Mouse (Mus musculus) MEL (cell line): ENCODE measurements around the gene Pqlc2.

Experiments used
- CTCF ChIP-seq, 3 experiments: IDR thresholded peaks in 2 of 3; conservative IDR thresholded peaks in 1 of 3; 2 replicates each; pipeline ENCODE4 v1.5.1; 2011 to 2012; ENCODE audit warnings: low read length in 3 of 3, low read depth in 2 of 3, mild to moderate bottlenecking in 2 of 3, improper control_type of control experiment in 1 of 3, inconsistent platforms in 1 of 3, mixed read lengths in 1 of 3, moderate library complexity in 1 of 3; ENCODE audit not compliant: control insufficient read depth in 1 of 3, insufficient read depth in 1 of 3, poor library complexity in 1 of 3, severe bottlenecking in 1 of 3
- E2F4 ChIP-seq: IDR thresholded peaks from 2 replicates; pipeline ENCODE4 v1.6.1; 2011; ENCODE audit warnings: low read depth, low read length, improper control_type of control experiment, borderline replicate concordance
- EP300 ChIP-seq, 2 experiments: IDR thresholded peaks; 2 replicates each; pipeline ENCODE4 v1.6.1; 2011; ENCODE audit warnings: improper control_type of control experiment in 2 of 2, low read length in 2 of 2, low read depth in 1 of 2, mild to moderate bottlenecking in 1 of 2
- GATA1 ChIP-seq: IDR thresholded peaks from 2 replicates; pipeline ENCODE4 v1.6.1; 2011; ENCODE audit warnings: low read depth, low read length, improper control_type of control experiment
- HCFC1 ChIP-seq: IDR thresholded peaks from 2 replicates; pipeline ENCODE4 v1.6.1; 2012; ENCODE audit warnings: low read depth, mild to moderate bottlenecking, inconsistent platforms, low read length, improper control_type of control experiment, moderate library complexity
- MAX ChIP-seq: IDR thresholded peaks from 2 replicates; pipeline ENCODE4 v1.6.1; 2011; ENCODE audit warnings: low read length, improper control_type of control experiment
- MYC ChIP-seq: IDR thresholded peaks from 2 replicates; pipeline ENCODE4 v1.6.1; 2011; ENCODE audit warnings: low read depth, mild to moderate bottlenecking, low read length, improper control_type of control experiment, moderate library complexity
- NRF1 ChIP-seq: IDR thresholded peaks from 2 replicates; pipeline ENCODE4 v1.6.1; 2014; ENCODE audit warnings: low read depth, mild to moderate bottlenecking, inconsistent platforms, low read length, improper control_type of control experiment, moderate library complexity; ENCODE audit not compliant: poor library complexity, insufficient read depth, severe bottlenecking
- POLR2A ChIP-seq, 2 experiments: IDR thresholded peaks; 2 replicates each; pipeline ENCODE4 v1.6.1; 2011 to 2012; ENCODE audit warnings: low read length in 2 of 2, mild to moderate bottlenecking in 2 of 2, control low read depth in 1 of 2, improper control_type of control experiment in 1 of 2, low read depth in 1 of 2, moderate library complexity in 1 of 2; ENCODE audit not compliant: control insufficient read depth in 1 of 2, insufficient read depth in 1 of 2, poor library complexity in 1 of 2
- SIN3A ChIP-seq: IDR thresholded peaks from 2 replicates; pipeline ENCODE4 v1.6.1; 2012; ENCODE audit warnings: low read length, improper control_type of control experiment, inconsistent platforms
- UBTF ChIP-seq: IDR thresholded peaks from 2 replicates; pipeline ENCODE4 v1.6.1; 2012; ENCODE audit warnings: low read depth, mild to moderate bottlenecking, inconsistent platforms, low read length, improper control_type of control experiment, moderate library complexity, borderline replicate concordance; ENCODE audit not compliant: insufficient read depth
- ZKSCAN1 ChIP-seq: IDR thresholded peaks from 2 replicates; pipeline ENCODE4 v1.6.1; 2012; ENCODE audit warnings: low read depth, mild to moderate bottlenecking, inconsistent platforms, low read length, improper control_type of control experiment, moderate library complexity
- ZNF384 ChIP-seq: IDR thresholded peaks from 2 replicates; pipeline ENCODE4 v1.6.1; 2012; ENCODE audit warnings: low read depth, mild to moderate bottlenecking, inconsistent platforms, low read length, improper control_type of control experiment

DNA sequence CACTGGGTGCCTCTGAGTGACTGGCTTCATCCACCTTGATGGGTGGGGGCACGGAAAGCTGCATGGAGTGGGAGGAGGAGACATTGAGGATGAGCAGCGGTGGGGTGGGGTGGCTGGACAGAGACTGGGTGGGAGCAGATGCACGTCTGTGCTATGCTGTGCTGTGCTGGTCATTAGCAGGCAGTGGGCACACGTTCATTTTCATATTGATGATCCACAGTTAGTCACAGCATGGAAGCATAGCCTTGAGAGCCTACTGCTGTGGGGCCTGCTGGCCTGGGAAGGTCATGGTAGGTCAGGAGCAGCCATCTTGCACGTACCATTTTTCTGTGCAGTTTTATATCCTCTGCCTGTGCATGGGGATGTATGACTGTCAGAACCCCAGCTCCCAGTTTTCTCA, 61.8 kb downstream of the Pqlc2 start:
- TF ChIP-seq EP300 (IDR thresholded peaks at IDR 0.05; ENCODE audit: low read depth in 1 of 2, low read length in 2 of 2) (no peak), ZKSCAN1 (no peak), GATA1 (no peak), HCFC1 (no peak), CTCF (IDR thresholded peaks at IDR 0.05 in 2 of 3, conservative IDR thresholded peaks at IDR 0.05 in 1 of 3; ENCODE audit: control insufficient read depth in 1 of 3, insufficient read depth in 1 of 3, low read depth in 2 of 3, low read length in 3 of 3, poor library complexity in 1 of 3, severe bottlenecking in 1 of 3) (no peak), NRF1 (no peak), SIN3A (no peak), POLR2A (IDR thresholded peaks at IDR 0.05; ENCODE audit: control insufficient read depth in 1 of 2, insufficient read depth in 1 of 2, low read depth in 1 of 2, low read length in 2 of 2, poor library complexity in 1 of 2) (no peak), ZNF384 (no peak), MAX (no peak), UBTF (no peak), E2F4 (no peak), MYC (no peak)
